Mouse (Mus musculus) left cerebral cortex, postnatal 4 days (tissue): ENCODE results near the gene Camkmt. TPM values are rescaled to one million over a fixed set of nuclear protein-coding genes. Genes with fewer than 3 reads are reported as not detected.

ENCODE experiments used
- DNase-seq: peaks from one replicate; pipeline ENCODE4 v3.0.0-alpha.2; 2022
- intact Hi-C: fragments of 180-260 bp; cut with DNase I; formaldehyde crosslinking; loops from one replicate; pipeline ENCODE4 v1.15.1; 2025
- total RNA-seq, 2 experiments: library from RNA; stranded (reverse); gene quantifications; 2 replicates each; pipeline ENCODE4 v1.2.3; 2021

The Camkmt gene
- 10 to 100 TPM; 13.1 to 14.6 TPM for total RNA-seq

DNA sequence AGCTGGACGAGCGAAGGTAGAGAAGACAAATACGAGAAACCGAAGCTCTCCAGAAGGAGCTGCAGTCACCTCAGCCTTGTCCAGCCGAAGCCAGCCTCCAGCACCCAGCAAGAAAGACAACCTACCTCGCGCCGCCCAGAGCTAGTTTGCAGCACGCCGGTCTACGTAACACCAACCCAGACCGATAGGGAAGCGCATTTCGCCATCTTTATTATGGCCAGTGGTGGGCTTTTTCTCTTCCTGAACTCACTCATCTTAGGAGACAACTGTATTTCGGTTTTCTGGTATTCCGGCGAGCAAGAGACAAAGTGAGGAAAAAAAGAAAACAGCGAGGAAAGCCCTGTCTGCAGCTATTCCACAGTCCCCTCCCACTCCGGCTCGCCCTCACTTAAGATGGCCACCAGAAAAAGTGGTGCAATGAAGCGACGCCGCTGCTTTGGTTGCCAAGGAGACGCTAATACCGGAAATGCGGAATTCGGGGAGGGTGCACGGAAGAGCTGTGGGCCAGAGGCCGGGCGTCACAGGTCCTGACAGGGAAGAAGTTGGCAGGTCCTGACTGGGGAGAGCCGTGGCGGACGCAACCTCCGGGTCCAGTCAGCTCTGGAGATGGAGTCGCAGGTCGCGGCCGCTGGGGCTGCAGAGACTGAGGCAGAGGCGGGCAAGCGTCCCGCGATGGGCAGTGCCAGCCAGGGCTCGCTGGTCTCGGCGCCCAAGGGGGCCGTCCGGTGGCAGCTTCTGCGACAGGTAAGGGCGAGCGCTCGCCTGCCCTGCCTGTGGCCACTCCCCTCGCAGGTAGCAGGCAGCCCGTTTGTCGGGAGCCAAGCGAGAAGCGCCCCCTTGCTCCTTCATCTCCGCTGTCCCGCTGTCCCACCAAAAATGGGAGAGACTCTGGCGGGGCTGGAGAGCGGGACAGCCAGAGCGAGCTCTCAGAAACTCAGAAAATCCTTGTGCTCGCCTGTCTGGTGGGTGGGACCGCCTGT is at the start of gene Camkmt, which contains the start of gene Prepl:
Gene Camkmt, plus strand, starts transcription at position 433 of the 980 bp plus-strand sequence.
Gene Prepl, minus strand, starts transcription at position 122 of the 980 bp plus-strand sequence.
- peak; percentile 96 for DNase-seq
- intact Hi-C loops, result no loop called here

DNA sequence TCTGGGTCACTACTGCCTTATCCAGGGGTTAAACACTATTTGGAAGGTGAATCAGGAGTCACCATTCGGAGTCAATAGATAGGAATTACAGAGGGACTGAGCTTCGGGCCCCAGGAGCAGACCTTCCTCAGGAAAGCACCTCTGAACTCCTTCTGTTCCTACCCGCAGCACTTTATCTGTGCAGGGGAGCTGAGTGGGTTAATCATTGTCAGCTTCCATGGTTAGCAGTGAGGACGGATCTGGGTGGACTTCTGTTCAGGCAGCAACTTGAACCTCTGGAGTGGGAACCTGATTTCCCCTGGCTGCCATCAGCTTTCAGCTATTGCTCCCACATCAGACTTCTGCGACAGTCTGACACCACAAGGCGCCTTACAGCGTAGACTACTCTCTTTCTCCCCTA is 49.4 kb upstream of the Camkmt start:
- intact Hi-C loops, result no loop called here
- DNase-seq, result no peak

DNA sequence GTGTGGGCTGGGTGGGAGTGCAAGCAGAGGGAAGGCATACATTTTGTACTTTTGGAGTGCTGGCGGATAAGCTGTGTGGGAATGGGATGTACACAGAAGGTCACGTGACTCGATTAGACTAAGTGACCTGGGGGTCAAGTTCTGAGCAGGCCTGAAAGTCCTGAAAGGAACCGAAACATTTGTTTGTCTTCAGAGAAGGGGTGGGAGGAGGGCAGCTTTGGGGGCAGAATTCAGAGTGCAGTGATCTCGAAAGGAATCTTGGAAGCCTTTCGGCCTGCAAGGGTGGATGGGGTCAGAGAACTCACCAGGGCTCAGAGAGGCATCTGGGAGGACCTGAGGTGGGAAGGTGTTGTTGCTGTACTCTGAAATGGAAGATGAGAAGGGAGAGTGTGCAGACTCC is 47.9 kb upstream of the Camkmt start:
- DNase-seq, result no peak
- intact Hi-C loops, result no loop called here

DNA sequence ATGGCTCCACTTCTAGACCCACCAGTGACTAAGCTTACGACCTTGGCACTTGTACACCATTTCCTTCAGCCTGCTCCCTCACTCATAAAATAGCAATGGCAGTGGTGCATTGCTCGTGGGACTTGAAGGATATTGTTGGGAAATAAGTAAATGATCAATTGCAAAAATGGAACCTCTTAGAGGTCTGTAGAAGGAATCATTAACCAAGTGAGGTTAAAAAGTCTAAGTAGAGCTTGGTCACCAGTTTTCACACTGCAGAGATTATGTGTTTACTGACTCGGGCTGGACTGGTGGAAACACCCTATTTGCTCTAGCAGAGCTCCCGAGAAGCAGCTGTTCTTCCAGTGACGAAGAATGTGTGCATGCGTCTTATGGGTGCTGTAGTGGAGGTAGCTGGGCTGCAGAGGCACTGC is 46.9 kb upstream of the Camkmt start:
- intact Hi-C loops, result no loop called here
- DNase-seq, result no peak

DNA sequence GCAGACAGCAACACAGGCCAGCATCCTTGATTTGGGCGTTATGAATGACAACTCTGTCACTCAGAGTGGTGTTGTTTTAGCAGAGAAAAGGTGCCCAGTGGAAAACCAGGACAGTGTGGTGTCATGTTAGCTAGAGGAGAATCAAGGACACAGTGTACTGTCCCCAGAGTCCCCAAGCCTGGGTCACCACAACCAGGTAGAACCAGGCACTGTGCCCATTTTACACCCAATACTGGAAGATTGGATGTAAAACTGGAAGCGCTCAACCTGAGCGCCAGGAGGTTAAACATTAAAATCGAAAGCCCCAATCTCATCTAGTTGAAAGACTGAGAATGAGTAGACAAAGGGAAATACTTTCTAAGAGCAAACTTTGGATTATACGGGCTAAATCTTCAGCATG is 45.9 kb upstream of the Camkmt start:
- no peak for DNase-seq
- intact Hi-C loops, result no loop called here

DNA sequence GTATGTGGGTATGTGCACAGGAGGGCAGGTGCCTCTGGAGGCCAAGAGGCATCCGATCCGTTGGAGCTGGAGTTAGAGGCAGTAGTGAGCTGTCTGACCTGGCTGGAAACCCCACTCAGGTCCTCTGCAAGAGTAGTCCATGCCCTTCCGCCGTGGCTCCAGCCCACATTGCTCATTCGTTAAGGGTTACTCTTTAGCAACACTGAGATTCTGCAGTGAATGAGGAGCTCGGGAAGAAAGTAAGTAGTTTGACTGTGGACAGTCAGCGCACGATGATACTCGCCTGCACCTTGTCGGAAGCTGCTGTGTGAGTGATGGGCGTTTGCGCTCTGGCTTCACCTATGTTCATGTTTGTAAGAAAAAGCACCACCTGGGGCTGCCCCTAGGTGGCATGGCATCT is 45.2 kb upstream of the Camkmt start:
- DNase-seq, result no peak
- intact Hi-C loops, result no loop called here

DNA sequence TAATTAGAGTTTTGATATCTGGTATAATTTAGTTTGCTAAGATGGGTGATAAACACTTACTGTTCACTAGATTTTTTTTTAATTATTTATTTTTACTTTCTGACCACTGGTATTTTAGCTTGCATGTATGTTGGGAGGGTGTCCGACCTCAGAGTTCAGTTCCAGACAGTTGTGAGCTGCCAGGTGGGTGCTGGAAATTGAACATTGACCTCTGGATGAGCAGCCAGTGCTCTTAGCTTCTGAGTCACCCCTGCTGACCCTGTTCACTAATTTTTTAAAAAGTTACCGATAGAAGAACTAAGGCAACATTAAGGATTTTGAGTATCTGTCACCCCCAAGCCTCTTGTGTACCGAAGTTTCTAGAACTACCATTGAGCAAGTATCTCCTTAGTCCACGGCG is 42.0 kb upstream of the Camkmt start:
- no peak for DNase-seq
- intact Hi-C loops, result no loop called here

DNA sequence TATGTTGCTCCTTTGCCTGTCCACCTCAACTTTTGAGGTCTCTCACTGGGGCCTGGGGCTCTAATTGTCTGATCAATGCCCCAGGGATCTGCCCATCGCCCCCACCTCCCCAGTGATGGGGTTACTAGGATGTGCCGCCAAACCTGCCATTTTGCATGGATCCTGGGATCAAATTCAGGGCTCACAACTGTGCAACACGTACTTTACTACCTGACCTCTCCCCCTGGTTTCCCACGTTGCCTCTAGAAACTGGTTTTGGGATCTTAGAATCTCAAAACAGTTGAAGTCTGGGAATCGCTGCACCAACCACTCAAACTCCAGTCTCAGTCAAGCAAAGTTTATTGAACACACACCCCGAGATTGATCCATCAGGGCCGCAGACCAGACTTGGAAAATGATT is 32.1 kb upstream of the Camkmt start:
- intact Hi-C loops, result no loop called here
- no peak for DNase-seq

DNA sequence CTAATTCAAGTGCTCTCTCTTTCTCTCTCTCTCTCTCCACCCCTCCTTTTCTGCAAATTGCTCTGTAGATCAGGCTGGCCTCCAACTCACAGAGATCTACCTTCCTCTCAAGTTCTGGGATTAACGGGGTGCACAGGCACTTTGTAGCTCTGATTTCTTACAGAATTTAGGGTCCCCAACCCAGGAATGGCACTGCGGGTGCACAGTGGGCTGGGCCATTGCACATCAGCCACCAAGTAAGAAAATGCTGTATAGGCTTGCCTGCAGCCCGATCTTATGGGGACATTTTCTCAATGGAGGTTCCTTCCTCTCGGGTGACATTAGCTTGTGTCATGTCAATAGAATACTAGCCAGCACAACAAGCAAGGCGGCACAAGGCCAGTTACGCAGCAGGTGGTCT is 31.2 kb upstream of the Camkmt start:
- DNase-seq, result no peak
- intact Hi-C loops, result no loop called here

DNA sequence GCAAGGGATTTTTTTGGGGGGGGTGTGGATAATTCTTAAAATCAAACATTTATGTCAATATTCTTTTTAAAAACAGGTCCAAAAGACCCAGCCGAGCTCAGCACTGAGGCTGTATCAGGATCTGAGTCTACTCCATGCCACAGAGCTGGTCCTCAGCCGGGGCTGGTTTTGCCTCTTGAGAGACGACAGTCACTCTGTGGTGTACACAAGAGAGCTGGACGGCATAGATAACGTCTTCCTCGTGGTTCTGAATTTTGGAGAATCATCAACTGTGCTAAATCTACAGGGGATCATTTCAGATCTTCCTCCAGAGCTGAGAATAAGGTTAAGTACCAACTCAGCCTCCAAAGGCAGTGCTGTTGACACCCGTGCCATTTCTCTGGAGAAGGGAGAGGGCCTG is 26.8 kb upstream of the Camkmt start:
- intact Hi-C loops, result no loop called here
- no peak for DNase-seq

DNA sequence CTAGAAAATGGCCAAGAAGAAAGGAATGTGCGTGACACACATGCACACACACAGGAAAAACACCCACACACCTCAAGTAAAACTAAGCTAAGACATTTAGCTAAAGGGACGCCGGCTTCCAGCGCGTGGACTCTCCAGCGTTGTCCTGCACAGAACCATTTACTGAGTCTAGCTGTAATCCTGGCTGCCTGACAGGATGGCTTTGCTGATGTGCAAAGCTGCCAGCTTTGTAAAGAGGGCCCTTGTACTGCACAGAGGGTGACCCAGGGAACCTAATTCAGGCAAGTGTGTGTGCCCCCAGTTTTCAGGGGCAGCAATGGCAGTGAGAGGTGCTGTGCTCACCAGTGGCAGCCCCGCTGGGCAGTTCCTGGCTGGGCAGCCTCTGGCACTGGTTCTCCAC is 23.0 kb upstream of the Camkmt start:
- DNase-seq, result peak; percentile 10
- intact Hi-C loops, result no loop called here

DNA sequence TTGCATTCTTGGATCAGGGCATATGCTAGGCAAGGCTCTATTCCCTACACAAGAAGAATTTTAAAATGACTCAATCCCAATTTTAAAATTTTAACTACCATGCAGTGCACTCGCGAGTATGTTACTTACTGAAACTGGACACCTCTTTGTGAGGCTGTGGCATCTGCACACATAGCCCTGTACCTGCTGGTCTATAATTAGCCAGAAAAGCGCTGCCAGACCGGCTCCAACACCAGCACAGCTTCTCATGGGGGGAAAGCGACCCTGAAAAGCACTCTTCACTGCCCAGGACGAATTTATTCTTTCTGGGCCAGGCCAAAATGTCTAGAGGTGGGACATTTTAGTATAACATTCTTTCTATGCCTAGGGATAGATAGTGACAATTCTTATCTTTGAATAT is 19.7 kb upstream of the Camkmt start:
- no peak for DNase-seq
- intact Hi-C loops, result no loop called here

DNA sequence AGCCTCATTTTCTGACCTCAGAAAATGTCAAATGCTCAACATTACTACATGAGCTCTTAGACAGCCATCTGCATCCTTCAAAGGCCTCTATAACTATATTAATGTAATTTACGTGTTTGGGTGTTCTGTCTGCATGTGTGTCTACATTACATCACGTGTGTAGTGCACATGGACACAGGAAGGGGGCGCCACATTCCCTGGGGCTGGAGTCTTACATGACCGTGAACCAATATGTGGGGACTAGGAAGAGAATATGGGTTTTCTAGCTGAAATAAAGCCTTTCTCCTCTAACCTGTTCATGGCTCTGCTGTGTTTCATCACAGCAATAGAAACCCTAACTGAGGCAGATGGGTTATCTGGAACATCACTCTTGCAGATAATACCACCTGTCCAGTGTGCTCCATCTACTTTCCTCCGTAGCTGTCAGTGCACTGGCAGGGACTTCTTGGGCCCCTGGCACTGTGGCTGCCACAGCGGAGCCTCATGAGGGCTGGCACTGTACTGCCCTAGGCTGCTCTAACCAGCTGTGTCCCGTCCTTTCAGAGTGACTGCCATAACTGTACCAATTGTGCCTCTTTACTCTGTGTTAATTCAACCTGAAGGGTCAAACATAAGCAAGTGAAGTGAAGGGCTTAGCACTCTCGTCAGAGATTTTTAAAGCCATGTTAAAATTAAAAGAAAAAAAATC is 19.1 kb upstream of the Camkmt start:
- intact Hi-C loops, result no loop called here
- no peak for DNase-seq

DNA sequence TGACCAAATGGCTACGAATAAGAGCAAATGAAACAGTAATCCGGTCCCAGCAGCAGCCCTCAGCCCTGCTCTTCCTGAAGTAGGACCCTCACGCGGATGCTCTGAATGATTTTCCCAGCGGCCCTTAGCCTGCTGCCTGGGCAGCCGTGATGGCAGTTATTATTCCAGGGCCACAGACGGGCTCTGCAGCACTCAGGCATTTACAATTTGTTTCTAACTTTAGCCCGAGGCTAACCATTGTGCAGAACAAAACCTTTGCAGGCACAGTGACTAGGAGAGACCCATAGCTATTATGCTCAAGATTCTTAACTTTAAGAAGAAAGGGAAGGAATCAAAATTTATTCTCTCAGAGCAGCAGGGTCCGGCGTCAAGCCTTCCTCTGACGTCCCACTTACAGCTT is 18.0 kb upstream of the Camkmt start:
- intact Hi-C loops, result no loop called here
- no peak for DNase-seq

DNA sequence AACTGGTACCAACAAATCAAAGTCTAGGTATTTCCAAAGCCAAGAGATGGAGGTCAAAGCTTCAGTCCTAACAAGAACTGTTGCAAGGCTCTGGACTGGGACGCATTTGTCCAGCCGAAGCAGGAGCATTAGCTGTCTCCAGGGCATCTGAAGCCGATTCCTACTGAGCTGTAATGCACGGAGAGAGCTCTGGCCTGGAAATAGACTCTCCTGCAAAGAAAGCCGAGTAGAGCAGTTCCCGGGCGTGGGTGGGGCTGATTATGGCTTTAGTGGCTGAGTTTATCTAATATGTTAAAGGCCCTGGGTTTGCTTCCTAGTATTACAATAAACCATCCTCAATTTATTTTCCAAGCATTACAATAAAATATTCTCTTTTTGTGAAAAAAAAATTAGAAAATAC is 17.1 kb upstream of the Camkmt start:
- intact Hi-C loops, result no loop called here
- no peak for DNase-seq

DNA sequence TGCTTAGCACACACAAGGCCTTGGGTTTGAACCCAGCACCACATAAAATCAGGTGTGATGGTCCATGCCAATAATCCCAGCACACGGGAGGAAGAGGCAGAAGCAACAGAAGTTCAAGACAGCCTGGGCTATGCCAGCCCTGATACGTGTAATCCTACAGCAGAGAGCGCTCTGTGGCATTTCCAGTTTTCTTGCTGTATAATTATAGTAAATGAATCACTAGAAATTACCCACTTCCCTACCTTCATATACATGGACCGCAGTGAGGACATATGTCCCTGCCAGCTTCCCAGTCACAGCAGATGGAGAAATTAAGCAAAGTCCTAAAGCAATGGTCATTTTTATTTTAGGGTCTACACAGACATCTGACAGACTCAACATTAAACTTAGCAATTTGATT is 16.3 kb upstream of the Camkmt start:
- intact Hi-C loops, result no loop called here
- no peak for DNase-seq

DNA sequence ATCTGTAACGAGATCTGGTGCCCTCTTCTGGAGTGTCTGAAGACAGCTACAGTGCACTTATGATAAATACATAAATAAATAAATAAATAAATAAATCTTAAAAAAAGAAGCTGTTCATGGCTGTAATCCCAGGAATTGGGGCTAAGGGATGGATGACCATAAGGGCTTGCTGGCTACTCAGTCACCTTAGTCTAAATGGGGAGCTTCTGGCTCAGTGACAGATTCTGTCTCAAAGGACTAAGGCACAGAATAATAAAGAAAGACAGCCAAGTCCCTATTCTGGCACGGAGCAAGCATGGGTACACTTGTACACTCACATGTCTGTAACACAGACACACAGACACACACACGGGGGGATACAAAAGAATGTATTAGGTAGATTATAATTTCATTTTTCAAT is 11.1 kb upstream of the Camkmt start:
- DNase-seq, result no peak
- intact Hi-C loops, result no loop called here

DNA sequence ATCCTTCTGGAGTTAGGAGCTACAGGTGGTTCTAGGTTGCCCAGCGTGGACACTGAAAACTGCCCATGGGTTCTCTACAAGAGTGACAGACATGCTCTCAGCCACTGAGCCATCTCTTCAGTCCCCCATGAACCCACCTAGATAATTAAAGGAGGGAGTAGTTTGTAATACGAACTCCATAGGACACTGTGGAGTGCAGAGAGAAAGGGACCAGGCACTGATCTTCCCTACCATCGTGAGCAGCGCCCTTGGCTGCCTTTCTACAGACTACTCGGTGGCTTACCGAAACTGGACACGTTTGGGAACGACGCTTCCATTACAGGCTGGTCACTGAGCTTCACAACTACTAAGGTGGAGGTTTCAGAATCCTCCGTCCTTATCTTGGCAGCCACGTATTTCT is 9.6 kb upstream of the Camkmt start:
- DNase-seq, result no peak
- intact Hi-C loops, result no loop called here

DNA sequence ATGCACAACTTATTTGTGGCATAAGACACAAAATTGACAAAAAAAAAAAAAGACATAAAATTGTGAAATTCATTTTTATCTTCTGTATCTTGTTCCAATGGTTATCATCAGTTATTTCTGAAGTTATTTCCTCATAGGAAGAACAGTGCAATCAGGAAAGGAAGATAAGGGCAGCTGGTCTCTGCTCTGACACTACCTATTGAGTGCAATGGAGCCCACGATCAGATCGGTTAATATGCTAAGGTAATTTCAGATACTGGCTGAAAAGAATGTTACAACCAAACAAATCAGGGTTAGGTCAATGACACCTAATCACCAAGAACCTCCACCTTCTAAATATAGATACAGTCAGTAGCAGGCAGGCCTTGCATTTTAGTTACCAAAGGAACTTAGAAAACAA is 5.0 kb upstream of the Camkmt start:
- intact Hi-C loops, result no loop called here

DNA sequence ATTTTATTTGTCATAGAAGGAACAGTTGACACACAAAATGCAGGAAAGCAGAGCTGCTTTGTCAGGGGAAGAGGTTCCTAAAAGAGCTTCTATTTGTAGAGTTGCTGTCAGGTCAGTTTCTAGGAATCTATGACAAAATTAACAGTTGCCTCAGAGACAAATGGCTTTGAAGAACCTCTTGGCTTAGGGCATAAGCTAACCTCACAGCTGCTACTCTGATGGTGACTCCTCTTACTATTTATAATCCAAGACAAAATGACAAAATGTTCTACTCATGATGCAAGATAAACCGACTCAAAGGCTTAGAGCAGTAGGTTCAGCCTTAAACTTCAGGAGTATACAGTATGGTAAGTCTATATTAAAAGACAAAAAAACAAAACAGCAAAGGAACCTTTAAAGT is 3.9 kb upstream of the Camkmt start:
- intact Hi-C loops, result no loop called here
- no peak for DNase-seq

More for the DNA sequence above, 5.0 kb upstream of the Camkmt start:
- no peak for DNase-seq

DNA sequence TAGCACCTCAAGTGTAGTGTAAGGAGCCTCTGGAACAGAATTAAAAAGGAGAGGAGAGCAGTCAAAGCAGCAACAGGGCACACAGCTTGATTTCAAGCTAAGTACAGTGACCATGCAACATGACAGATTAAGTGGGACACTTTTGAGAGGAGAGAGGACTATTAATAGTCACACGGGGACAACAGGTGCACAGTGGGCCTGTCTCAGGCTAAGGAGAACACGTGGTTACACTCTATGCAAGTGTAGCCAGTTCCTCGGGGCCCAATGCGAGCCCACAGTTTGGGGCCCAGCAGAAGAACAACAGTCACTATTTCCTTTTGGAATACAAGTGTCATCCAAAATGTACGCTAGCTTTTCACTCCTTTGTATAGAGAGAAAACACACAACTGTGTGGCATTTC is 2.8 kb upstream of the Camkmt start:
- intact Hi-C loops, result no loop called here
- peak; percentile 26 for DNase-seq

DNA sequence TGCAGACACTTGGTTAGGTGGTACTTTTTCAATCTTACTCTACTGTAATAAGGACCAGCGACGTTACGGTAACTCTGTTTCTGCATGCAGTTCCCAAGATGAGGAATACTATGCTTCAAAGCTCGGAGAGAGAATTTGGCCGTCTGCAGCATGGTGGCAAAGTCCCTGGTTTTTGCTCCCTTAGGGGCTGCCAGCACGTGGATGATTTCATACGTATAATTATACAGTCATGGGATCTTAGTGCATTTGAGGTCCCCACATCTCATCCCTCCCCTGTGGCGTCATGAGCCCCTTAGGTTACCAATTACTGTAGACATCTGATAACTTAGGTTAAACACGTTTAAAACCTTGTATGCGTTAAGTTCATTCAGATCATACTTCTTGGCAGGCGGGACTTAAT is 2.0 kb upstream of the Camkmt start:
- intact Hi-C loops, result no loop called here
- no peak for DNase-seq
